Mouse (Mus musculus) spleen, adult 18-20 months (tissue): ENCODE data around the gene Ror1.

Source experiments
- DNase-seq, 2 experiments: peaks; one replicate each; pipeline ENCODE4 v3.0.0; 2022; ENCODE audit warnings: mixed read lengths in 2 of 2

Ror1 gene

GRCm38 (mm10) chr4:100263917-100264316 is 168.3 kb downstream of the Ror1 start:
- no peak for DNase-seq

GRCm38 (mm10) chr4:100271059-100271735 is 175.6 kb downstream of the Ror1 start:
- no peak for DNase-seq

GRCm38 (mm10) chr4:100271736-100272127 is 176.1 kb downstream of the Ror1 start:
- DNase-seq: no peak

- no peak for DNase-seq
These were observed 177.8 kb downstream of the Ror1 start for GRCm38 (mm10) chr4:100273356-100273755.

- DNase-seq: no peak
These were observed 178.4 kb downstream of the Ror1 start for GRCm38 (mm10) chr4:100273807-100274480.

- no peak for DNase-seq
These were observed 180.9 kb downstream of the Ror1 start for GRCm38 (mm10) chr4:100276482-100276881.

- DNase-seq: no peak
These were observed 181.4 kb downstream of the Ror1 start for GRCm38 (mm10) chr4:100276970-100277369.

GRCm38 (mm10) chr4:100283171-100283880 is 187.7 kb downstream of the Ror1 start:
- DNase-seq: no peak

GRCm38 (mm10) chr4:100284528-100284927 is 188.9 kb downstream of the Ror1 start:
- no peak for DNase-seq

GRCm38 (mm10) chr4:100286111-100286541 is 190.5 kb downstream of the Ror1 start:
- DNase-seq: no peak

- DNase-seq: no peak
These were observed 191.2 kb downstream of the Ror1 start for GRCm38 (mm10) chr4:100286800-100287199.

- DNase-seq: no peak
These were observed 192.2 kb downstream of the Ror1 start for GRCm38 (mm10) chr4:100287829-100288228.

- no peak for DNase-seq
These were observed 195.5 kb downstream of the Ror1 start for GRCm38 (mm10) chr4:100291015-100291651.

- DNase-seq: no peak
These were observed 202.1 kb downstream of the Ror1 start for GRCm38 (mm10) chr4:100297678-100298077.

GRCm38 (mm10) chr4:100298566-100298965 is 203.0 kb downstream of the Ror1 start:
- no peak for DNase-seq

GRCm38 (mm10) chr4:100300171-100300570 is 204.6 kb downstream of the Ror1 start:
- DNase-seq: no peak

- no peak for DNase-seq
These were observed 205.8 kb downstream of the Ror1 start for GRCm38 (mm10) chr4:100301423-100301822.

GRCm38 (mm10) chr4:100307365-100307764 is 211.8 kb downstream of the Ror1 start:
- DNase-seq: no peak

- no peak for DNase-seq
These were observed 216.4 kb downstream of the Ror1 start for GRCm38 (mm10) chr4:100311775-100312537.

- no peak for DNase-seq
These were observed 219.5 kb downstream of the Ror1 start for GRCm38 (mm10) chr4:100315066-100315465.

GRCm38 (mm10) chr4:100321758-100322157 is 226.2 kb downstream of the Ror1 start:
- no peak for DNase-seq

- no peak for DNase-seq
These were observed 229.3 kb downstream of the Ror1 start for GRCm38 (mm10) chr4:100324719-100325515.
